Mouse (Mus musculus): ENCODE measurements around the gene Tek.
A peak's percentile ranks its signal among the peaks of the same experiment; 100 is the strongest.
"Not testable (repeated sequence)": the region's sequence is repeated elsewhere in the genome, so short reads cannot be mapped to it uniquely, and the experiment has no call there.

Gene Tek

GRCm38 (mm10) chr4:94738838-94739731 is at the start of gene Tek:
TSS of gene Tek (plus strand) at chr4:94739289.
- DNase-seq (ENCODE audit: low spot score): no peak

GRCm38 (mm10) chr4:94689804-94690203 is 49.3 kb upstream of the Tek start:
- not testable (repeated sequence) for DNase-seq (ENCODE audit: low spot score)

- no peak for DNase-seq (ENCODE audit: low spot score)
Observed at GRCm38 (mm10) chr4:94691078-94691477, 48.0 kb upstream of the Tek start.

GRCm38 (mm10) chr4:94692175-94692574 is 46.9 kb upstream of the Tek start:
- no peak for DNase-seq (ENCODE audit: low spot score)

GRCm38 (mm10) chr4:94696368-94696767 is 42.7 kb upstream of the Tek start:
- no peak for DNase-seq (ENCODE audit: low spot score)

GRCm38 (mm10) chr4:94711002-94711401 is 28.1 kb upstream of the Tek start:
- no peak for DNase-seq (ENCODE audit: low spot score)

GRCm38 (mm10) chr4:94711426-94711825 is 27.7 kb upstream of the Tek start:
- DNase-seq (ENCODE audit: low spot score): no peak

- DNase-seq (ENCODE audit: low spot score): no peak
Observed at GRCm38 (mm10) chr4:94713741-94714140, 25.3 kb upstream of the Tek start.

GRCm38 (mm10) chr4:94715166-94715565 is 23.9 kb upstream of the Tek start:
- DNase-seq (ENCODE audit: low spot score): no peak

GRCm38 (mm10) chr4:94725799-94726198 is 13.3 kb upstream of the Tek start:
- DNase-seq (ENCODE audit: low spot score): no peak

- no peak for DNase-seq (ENCODE audit: low spot score)
Observed at GRCm38 (mm10) chr4:94732721-94733120, 6.4 kb upstream of the Tek start.

- no peak for DNase-seq (ENCODE audit: low spot score)
Observed at GRCm38 (mm10) chr4:94737326-94738295, 1.5 kb upstream of the Tek start.

GRCm38 (mm10) chr4:94741824-94742223 is 2.7 kb downstream of the Tek start:
- no peak for DNase-seq (ENCODE audit: low spot score)

GRCm38 (mm10) chr4:94745749-94746148 is 6.7 kb downstream of the Tek start:
- no peak for DNase-seq (ENCODE audit: low spot score)

- DNase-seq (ENCODE audit: low spot score): no peak
Observed at GRCm38 (mm10) chr4:94746387-94746811, 7.3 kb downstream of the Tek start.

- no peak for DNase-seq (ENCODE audit: low spot score)
Observed at GRCm38 (mm10) chr4:94747338-94747737, 8.2 kb downstream of the Tek start.

- DNase-seq (ENCODE audit: low spot score): peak; percentile 8
Observed at GRCm38 (mm10) chr4:94752512-94752911, 13.4 kb downstream of the Tek start.

GRCm38 (mm10) chr4:94765217-94765616 is 26.1 kb downstream of the Tek start:
- no peak for DNase-seq (ENCODE audit: low spot score)

- DNase-seq (ENCODE audit: low spot score): no peak
Observed at GRCm38 (mm10) chr4:94766176-94766575, 27.1 kb downstream of the Tek start.

GRCm38 (mm10) chr4:94768624-94769023 is 29.5 kb downstream of the Tek start:
- no peak for DNase-seq (ENCODE audit: low spot score)

- DNase-seq (ENCODE audit: low spot score): no peak
Observed at GRCm38 (mm10) chr4:94781043-94781442, 42.0 kb downstream of the Tek start.

- no peak for DNase-seq (ENCODE audit: low spot score)
Observed at GRCm38 (mm10) chr4:94785921-94786320, 46.8 kb downstream of the Tek start.

GRCm38 (mm10) chr4:94803187-94803586 is 64.1 kb downstream of the Tek start:
- no peak for DNase-seq (ENCODE audit: low spot score)
